Mouse (Mus musculus): ENCODE data around the gene L2hgdh.

GRCm38 (mm10) chr12:69733518-69733917, 8.8 kb upstream of the L2hgdh start:
- TF ChIP-seq CTCF (IDR thresholded peaks at IDR 0.05; ENCODE audit: extremely low read depth, insufficient read length, insufficient replicate concordance, low read depth, low read length) (no peak), POLR2A (IDR thresholded peaks at IDR 0.05; ENCODE audit: low read depth, low read length) (no peak)
